Mouse (Mus musculus) C3H10T1/2 (cell line): Measurements from ENCODE around the gene Naa80. TPM values are rescaled to one million over a fixed set of nuclear protein-coding genes. Genes with fewer than 3 reads are reported as not detected.

Source experiments
- polyA plus RNA-seq, 2 experiments: library from polyadenylated mRNA; unstranded; fragments of >200 nt; fragmentation: generic; extraction: Trizol; gene quantifications; one replicate each; pipeline ENCODE4 v1.2.1; 2012; ENCODE audit warnings: missing spikeins in 2 of 2

Gene Naa80
- polyA plus RNA-seq, result 10 to 100 TPM; 12.6 to 25.8 TPM

GRCm38 (mm10) chr9:107578587-107578986, at the start of gene Naa80:
Gene Naa80 (plus strand): TSS chr9:107578887.

GRCm38 (mm10) chr9:107533791-107534407, 44.8 kb upstream of the Naa80 start, which contains the start of gene Tmem115:
Gene Tmem115 (plus strand): TSS chr9:107533945.

GRCm38 (mm10) chr9:107541474-107542351, 37.0 kb upstream of the Naa80 start, which contains the start of the genes Cyb561d2 and Nprl2:
Gene Cyb561d2 (minus strand): TSS chr9:107542193.
Gene Nprl2 (plus strand): TSS chr9:107542226.

GRCm38 (mm10) chr9:107547026-107547425, 31.7 kb upstream of the Naa80 start, which contains the start of gene Zmynd10:
Gene Zmynd10 (plus strand): TSS chr9:107547298.

GRCm38 (mm10) chr9:107551117-107551889, 27.4 kb upstream of the Naa80 start, which contains the start of gene Rassf1:
Gene Rassf1 (plus strand): TSS chr9:107551555.

GRCm38 (mm10) chr9:107563029-107563581, 15.6 kb upstream of the Naa80 start, which contains the start of gene Tusc2:
Gene Tusc2 (plus strand): TSS chr9:107563255.

GRCm38 (mm10) chr9:107567702-107568319, 10.9 kb upstream of the Naa80 start, which contains the start of gene Hyal2:
Gene Hyal2 (plus strand): TSS chr9:107567945.

GRCm38 (mm10) chr9:107576357-107577107, 2.2 kb upstream of the Naa80 start, which contains the start of gene Hyal1:
Gene Hyal1 (plus strand): TSS chr9:107576927.

GRCm38 (mm10) chr9:107580501-107581317, 2.0 kb downstream of the Naa80 start, which contains the start of gene Hyal3:
Gene Hyal3 (plus strand): TSS chr9:107580818.

GRCm38 (mm10) chr9:107586974-107587832, 8.5 kb downstream of the Naa80 start, which contains the start of gene Ifrd2:
Gene Ifrd2 (plus strand): TSS chr9:107587642.

GRCm38 (mm10) chr9:107608741-107609432, 30.2 kb downstream of the Naa80 start, which contains the start of gene Sema3b:
Gene Sema3b (minus strand): TSS chr9:107609229.

Other genes starting within 250 kb of the Naa80 start
- 1 to 10 TPM; 5.8 to 8.9 TPM for gene Hemk1, start 240.5 kb upstream of the Naa80 start, polyA plus RNA-seq
- under 1 TPM; 0.08 to 0.24 TPM for gene 6430571L13Rik, start 238.3 kb upstream of the Naa80 start, polyA plus RNA-seq
- gene Cacna2d2, start 179.3 kb upstream of the Naa80 start, polyA plus RNA-seq, result not detected
- 10 to 100 TPM; 32.7 to 48.9 TPM for gene Tmem115, start 44.9 kb upstream of the Naa80 start, polyA plus RNA-seq
- 10 to 100 TPM; 29.6 to 37.6 TPM for gene Cyb561d2, start 36.7 kb upstream of the Naa80 start, polyA plus RNA-seq
- gene Nprl2, start 36.7 kb upstream of the Naa80 start, polyA plus RNA-seq, result 10 to 100 TPM in 1 of 2 experiments, 1 to 10 TPM in 1; 9.4 to 26.1 TPM
- gene Zmynd10, start 31.6 kb upstream of the Naa80 start, polyA plus RNA-seq, result 1 to 10 TPM in 1 of 2 experiments, under 1 TPM in 1; 0.35 to 1.9 TPM
- gene Rassf1, start 27.3 kb upstream of the Naa80 start, polyA plus RNA-seq, result 10 to 100 TPM in 1 of 2 experiments, 1 to 10 TPM in 1; 5.5 to 34.0 TPM
- 10 to 100 TPM; 17.5 to 22.1 TPM for gene Tusc2, start 15.6 kb upstream of the Naa80 start, polyA plus RNA-seq
- 10 to 100 TPM; 21.8 to 40.8 TPM for gene Hyal2, start 10.9 kb upstream of the Naa80 start, polyA plus RNA-seq
- 1 to 10 TPM; 1.3 to 6.7 TPM for gene Hyal1, start 2.0 kb upstream of the Naa80 start, polyA plus RNA-seq
- gene Hyal3, start 1.9 kb downstream of the Naa80 start, polyA plus RNA-seq, result under 1 TPM; 0.06 to 0.94 TPM
- 10 to 100 TPM; 11.2 to 50.5 TPM for gene Ifrd2, start 8.8 kb downstream of the Naa80 start, polyA plus RNA-seq
- gene Sema3b, start 30.3 kb downstream of the Naa80 start, polyA plus RNA-seq, result 10 to 100 TPM in 1 of 2 experiments, under 1 TPM in 1; 0.61 to 22.1 TPM
- 100 to 1,000 TPM; 445 to 604 TPM for gene Gnai2, start 56.5 kb downstream of the Naa80 start, polyA plus RNA-seq
- under 1 TPM; 0.01 to 0.11 TPM for gene Slc38a3, start 90.6 kb downstream of the Naa80 start, polyA plus RNA-seq
- under 1 TPM; 0.19 to 0.22 TPM for gene Gnat1, start 100.8 kb downstream of the Naa80 start, polyA plus RNA-seq
- gene Sema3f, start 131.6 kb downstream of the Naa80 start, polyA plus RNA-seq, result 10 to 100 TPM in 1 of 2 experiments, 1 to 10 TPM in 1; 8.5 to 52.4 TPM
- 10 to 100 TPM in 1 of 2 experiments, 1 to 10 TPM in 1; 5.9 to 52.6 TPM for gene Rbm5, start 192.1 kb downstream of the Naa80 start, polyA plus RNA-seq